Mouse (Mus musculus): ENCODE results near the gene Lztr1. TPM values are rescaled to one million over a fixed set of nuclear protein-coding genes. Genes with fewer than 3 reads are reported as not detected.
A peak's percentile ranks its signal among the peaks of the same experiment; 100 is the strongest.

The Lztr1 gene
- total RNA-seq, 2 experiments from 2014 or later, result 192 to 199 TPM

DNA sequence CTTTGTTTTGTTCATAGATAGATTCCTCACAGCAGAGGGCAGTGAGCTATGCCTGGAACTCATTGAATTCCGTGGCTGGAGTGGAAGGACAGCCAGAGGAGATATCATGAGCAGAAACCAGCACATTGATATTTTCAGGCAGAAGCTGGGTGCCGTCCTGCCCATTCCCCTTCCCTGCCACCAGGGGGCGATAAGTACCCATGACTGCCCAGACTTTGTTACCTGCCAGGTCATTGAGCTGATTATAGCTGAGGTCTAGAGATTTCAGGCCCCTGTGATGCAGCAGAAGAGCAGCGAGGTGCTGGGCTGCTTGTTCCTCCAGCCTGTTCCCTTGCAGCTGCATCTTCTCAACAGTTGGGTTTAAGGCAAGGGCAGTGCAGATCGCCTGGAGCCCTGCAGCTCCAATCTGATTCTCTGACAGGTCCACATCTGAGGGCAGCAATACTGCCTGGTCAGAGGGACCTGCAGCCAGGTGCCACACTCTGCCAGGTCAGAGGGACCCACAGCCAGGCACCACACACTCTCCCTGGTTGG, 49.5 kb downstream of the Lztr1 start:
- peak; percentile 73 to 78 for DNase-seq

DNA sequence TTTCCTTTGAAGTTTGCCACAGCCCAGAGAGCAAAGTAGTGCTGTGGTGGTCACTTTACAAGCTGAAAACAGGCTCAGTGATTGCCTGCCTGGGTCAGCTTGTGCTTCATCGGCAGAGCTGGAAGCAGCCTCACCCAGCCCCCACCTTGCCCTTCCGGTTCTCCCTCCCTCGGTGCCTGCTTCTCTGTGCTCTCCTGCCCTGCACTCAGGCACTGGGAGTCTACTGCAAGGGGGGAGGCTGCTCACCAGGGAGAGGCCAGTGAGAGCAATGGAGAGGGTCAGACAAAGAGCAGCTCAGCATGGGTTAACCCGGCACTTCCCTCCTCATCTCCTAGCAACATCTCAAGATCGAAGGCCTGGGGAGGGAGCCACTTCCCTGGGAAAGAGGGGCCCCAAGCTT, 50.3 kb downstream of the Lztr1 start:
- no peak for DNase-seq

DNA sequence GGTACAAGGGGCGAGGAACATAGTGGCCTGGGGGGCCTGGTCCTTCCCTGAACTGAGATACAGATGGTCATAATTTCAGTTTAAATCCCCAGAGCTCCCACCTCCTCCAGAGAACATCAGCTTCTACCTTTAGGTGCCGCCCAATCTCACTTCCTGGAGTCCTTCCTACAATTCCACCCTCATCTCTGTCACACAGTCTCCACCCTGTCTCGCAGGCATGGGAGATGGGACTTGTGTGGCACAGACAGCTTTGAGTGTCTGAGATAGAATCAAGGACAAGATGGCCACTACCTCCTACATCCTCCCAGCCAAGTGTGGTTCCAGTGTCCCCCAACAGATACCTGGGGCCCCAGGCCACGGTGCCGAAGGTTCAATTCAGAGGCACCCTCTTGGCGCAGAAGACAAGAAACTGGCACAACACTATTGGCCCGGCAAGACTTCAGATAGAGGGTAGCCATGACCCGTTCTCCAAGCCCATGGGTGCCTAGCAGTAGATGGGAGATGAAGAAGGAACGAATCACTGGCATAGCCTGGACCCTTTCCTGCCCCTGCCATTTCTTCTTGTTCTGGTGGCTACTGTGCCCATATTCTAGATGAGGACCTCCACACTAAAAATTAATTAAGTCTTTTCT, 51.0 kb downstream of the Lztr1 start:
- no peak for DNase-seq

DNA sequence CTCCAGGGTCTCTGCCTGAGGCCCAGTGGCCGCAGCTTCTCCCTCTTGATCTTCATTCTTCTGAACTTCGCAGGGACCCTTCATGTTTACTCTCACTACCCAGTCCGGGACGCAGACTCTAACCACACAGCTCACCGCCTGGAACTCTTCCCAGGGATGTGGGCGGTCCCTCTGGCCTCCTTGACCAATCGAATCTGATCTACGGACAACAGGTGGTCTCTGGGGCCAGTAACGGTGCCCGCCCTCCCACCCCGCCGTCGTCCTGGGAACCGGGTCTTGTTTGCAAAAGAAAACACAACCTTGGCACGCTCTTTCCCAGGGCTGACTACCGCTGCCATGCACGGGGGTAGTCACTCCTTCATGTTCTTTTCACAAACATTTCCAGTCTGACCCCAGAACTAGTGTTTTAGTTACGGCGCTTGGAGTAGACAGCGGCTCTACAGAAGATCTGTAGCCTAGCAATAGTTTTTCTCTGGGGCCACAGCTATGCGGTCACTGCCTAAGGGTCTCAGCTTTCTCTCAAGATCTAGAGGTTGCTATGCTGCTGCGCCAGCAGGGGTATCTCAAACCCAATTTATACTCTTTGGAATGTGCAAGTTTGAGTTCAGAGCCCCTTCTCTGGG, 52.8 kb downstream of the Lztr1 start, which contains the start of gene Lrrc74b:
Lrrc74b (minus strand) TSS at position 120 of the 623 bp plus-strand sequence.
- no peak for DNase-seq

DNA sequence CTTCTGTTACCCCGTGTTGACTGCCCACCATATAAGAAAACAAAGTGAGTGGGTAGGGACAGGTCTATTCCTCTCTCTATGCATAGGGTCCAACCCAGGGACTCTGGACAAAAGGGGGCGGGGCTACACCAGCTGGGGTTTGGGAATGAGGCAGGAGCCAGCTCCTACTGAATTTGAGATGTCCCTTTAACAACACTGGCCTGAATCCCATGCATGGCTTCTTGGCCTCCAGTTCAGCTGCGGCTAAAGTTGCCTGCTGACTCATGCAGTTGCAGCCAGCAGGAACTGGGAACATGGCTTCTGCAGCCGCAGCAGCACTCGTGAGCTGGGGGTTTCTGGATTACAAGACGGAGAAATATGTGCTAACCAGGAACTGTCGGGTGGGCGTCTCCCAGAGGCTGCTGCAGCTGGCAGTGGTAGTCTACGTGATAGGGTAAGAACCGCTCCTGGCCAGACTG, 53.3 kb downstream of the Lztr1 start, which contains the start of gene P2rx6:
P2rx6 (plus strand) TSS at position 135 of the 458 bp plus-strand sequence.
- DNase-seq, result no peak

DNA sequence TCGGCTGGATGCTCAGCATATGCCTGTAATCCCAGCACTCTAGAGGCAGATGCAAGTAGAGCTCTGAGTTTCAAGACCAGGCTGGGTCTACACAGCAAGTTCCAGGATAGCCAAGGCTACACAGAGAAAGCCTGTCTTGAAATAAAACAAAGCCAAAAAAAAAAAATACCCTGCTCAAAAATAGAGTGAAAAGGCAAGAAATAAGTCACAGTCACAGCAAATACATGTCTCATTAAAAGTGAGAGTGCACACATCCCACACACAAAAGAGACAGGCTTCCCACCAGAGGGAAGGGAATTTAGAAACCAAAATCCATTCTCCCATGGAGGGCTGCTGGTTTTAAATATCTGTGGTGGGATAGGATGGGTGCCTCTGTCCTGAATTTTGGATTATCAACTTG, 55.1 kb downstream of the Lztr1 start:
- DNase-seq, result no peak

DNA sequence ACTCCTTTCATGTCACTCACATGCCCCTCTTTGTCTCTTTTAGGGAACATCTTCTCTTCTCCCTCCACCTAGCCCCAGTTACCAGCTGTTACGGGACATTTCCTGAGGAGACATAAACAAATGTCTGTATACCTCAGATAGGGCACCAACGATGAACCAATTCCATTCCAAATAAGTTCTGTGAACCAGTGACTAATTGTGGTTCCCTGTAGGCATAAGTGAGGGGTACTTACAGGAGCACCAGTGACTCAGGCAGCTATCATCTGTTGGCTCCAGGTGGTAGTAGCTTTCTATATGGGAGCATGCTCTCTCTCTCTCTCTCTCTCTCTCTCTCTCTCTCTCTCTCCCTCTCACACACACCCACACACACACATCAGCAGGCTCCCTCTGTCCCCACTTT, 55.7 kb downstream of the Lztr1 start:
- DNase-seq, result no peak

DNA sequence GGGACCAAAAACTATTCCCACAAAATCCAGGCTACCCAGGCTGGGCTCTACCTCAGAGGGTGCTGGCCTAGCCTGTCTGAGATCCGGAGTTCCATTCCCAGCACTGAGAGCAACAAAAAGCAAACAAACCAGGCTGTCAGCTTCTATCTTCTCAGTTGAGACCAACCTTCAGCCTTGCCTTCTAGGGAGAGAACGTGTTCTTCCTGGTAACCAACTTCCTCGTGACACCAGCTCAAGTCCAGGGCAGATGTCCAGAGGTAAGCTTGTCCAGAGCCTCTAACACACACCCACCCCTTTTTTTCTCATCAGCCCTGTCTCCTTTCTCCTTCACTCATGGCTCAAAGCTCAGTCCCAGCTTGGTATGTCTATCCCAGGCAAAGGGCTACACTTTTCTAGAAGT, 56.3 kb downstream of the Lztr1 start:
- DNase-seq, result no peak

DNA sequence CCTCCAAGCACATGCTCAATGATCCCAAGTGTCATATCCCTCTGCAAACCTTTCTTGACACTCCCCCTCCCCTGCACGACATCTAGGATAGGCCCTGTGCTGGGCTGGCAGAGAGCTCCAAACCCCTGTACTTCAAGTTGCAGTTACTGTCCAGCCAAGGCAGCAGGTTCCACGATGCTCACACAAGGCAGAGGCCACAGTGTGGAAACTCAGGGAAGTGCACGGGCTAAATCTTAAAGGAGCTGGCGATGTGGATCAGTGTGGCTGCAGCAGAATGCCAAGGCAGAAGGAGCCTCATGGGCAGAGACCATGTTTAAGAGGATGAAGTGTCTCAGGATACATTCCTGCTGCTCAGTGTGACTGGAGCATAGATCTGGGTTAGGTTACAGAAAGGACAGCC, 57.7 kb downstream of the Lztr1 start:
- DNase-seq, result no peak

Other genes starting within 250 kb of the Lztr1 start
- gene Tmem191c, start 232.6 kb upstream of the Lztr1 start, total RNA-seq (2021), result 100 to 1,000 TPM in 1 of 2 experiments, 10 to 100 TPM in 1; 91.2 to 112 TPM
- gene Serpind1, start 177.3 kb upstream of the Lztr1 start, total RNA-seq (2021), result 1 to 10 TPM in 1 of 2 experiments, under 1 TPM in 1; 0.97 to 1.1 TPM
- 10 to 100 TPM; 22.7 to 22.9 TPM for gene Snap29, start 102.7 kb upstream of the Lztr1 start, total RNA-seq (2021)
- gene Pi4ka, start 102.4 kb upstream of the Lztr1 start, total RNA-seq (2021), result 100 to 1,000 TPM; 270 to 271 TPM
- 10 to 100 TPM; 36.7 to 41.0 TPM for gene Crkl, start 56.7 kb upstream of the Lztr1 start, total RNA-seq (2021)
- gene Aifm3, start 19.1 kb upstream of the Lztr1 start, total RNA-seq (2021), result 100 to 1,000 TPM in 1 of 2 experiments, 10 to 100 TPM in 1; 99.3 to 111 TPM
- gene Thap7, start 22.4 kb downstream of the Lztr1 start, total RNA-seq (2021), result 10 to 100 TPM; 38.6 to 44.6 TPM
- under 1 TPM; 0.42 to 0.76 TPM for gene Lrrc74b, start 52.6 kb downstream of the Lztr1 start, total RNA-seq (2021)
- gene P2rx6, start 53.2 kb downstream of the Lztr1 start, total RNA-seq (2021), result under 1 TPM; 0.58 to 0.67 TPM
- gene Slc7a4, start 74.5 kb downstream of the Lztr1 start, total RNA-seq (2021), result 100 to 1,000 TPM in 1 of 2 experiments, 10 to 100 TPM in 1; 93.8 to 104 TPM
- gene Smpd4, start 110.7 kb downstream of the Lztr1 start, total RNA-seq (2021), result 10 to 100 TPM; 48.9 to 60.5 TPM
- 10 to 100 TPM; 37.3 to 37.9 TPM for gene Ccdc74a, start 137.8 kb downstream of the Lztr1 start, total RNA-seq (2021)
- 10 to 100 TPM; 73.4 to 80.2 TPM for gene Med15, start 224.2 kb downstream of the Lztr1 start, total RNA-seq (2021)

Data from layer of hippocampus, postnatal 36 days (tissue).